Mouse (Mus musculus): ENCODE measurements around the gene Rbm48. TPM values are rescaled to one million over a fixed set of nuclear protein-coding genes. Genes with fewer than 3 reads are reported as not detected.
A peak's percentile ranks its signal among the peaks of the same experiment; 100 is the strongest.

The Rbm48 gene
- 2.9 TPM for polyA plus RNA-seq (2012; fragmentation: generic; extraction: Trizol)
- long read RNA-seq, experiment 1, transcript Rbm48-201 (5 exons, 2,368 nt), result major isoform, 5 of 9 reads
- long read RNA-seq, experiment 1, partial matches to known transcripts, result 0 of 9 reads
- long read RNA-seq, experiment 1, other reads (novel, unspliced or antisense), result 3 of 9 reads
- long read RNA-seq, experiment 2, transcript Rbm48-201 (5 exons, 2,368 nt), result major isoform, 38 of 48 reads
- long read RNA-seq, experiment 2, partial matches to known transcripts, result 0 of 48 reads
- long read RNA-seq, experiment 2, other reads (novel, unspliced or antisense), result 7 of 48 reads

- H3K4me3 ChIP-seq (ENCODE audit: insufficient read depth, poor library complexity, severe bottlenecking), result peak within 1 kb of the TSS; percentile 85
- H3K79me3 ChIP-seq (ENCODE audit: low read depth), result peaks cover 9% of the 10 kb centered on the region
- H3ac ChIP-seq (ENCODE audit: control insufficient read depth, insufficient read length, low read depth), result peak within 1 kb of the TSS; percentile 87
- H3K27me3 ChIP-seq (ENCODE audit: control insufficient read depth, insufficient read depth, insufficient read length), result no peaks in the 10 kb centered on the region
- peaks cover 32% of the 10 kb centered on the region for H3K79me2 ChIP-seq (ENCODE audit: control insufficient read depth, insufficient read depth)
- TF ChIP-seq CTCF (IDR thresholded peaks at IDR 0.05; ENCODE audit: control insufficient read depth, insufficient read depth, insufficient read length), result peak; percentile 97
- TF ChIP-seq MYOD1 (IDR thresholded peaks at IDR 0.05; ENCODE audit: control insufficient read depth, insufficient read length, low read depth), result no peak
- no peak for TF ChIP-seq MAX (IDR thresholded peaks at IDR 0.05)
- TF ChIP-seq USF1 (IDR thresholded peaks at IDR 0.05; ENCODE audit: low read depth), result peak; percentile 47
- H3K36me3 ChIP-seq (ENCODE audit: control insufficient read depth, insufficient read depth), result no peaks in the 10 kb centered on the region
Measured at GRCm38 (mm10) chr5:3596399-3596766, at the start of gene Rbm48. Rbm48 (minus strand) TSS chr5:3596585.

DNA sequence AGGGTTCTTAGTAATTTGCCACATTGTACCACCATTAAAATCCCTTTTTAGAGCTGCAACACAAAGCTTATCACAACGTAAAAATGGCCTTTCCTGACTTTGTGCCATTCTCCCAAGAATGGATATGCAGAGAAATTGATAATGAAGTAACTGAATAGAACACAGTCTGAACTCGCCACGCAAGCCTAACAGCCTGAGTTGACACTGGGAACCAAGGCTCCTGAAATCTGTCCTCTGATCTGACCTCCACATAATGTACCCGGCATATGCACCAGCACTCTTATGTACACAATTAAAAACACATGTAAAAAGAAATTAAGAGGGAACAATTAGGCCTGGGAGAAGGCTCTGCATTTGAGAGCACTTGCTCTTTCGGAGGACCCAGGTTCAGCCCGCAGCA is 48.9 kb upstream of the Rbm48 start:
- H3K4me3 ChIP-seq (ENCODE audit: insufficient read depth, poor library complexity, severe bottlenecking), result no peak overlapping the region
- H3K79me2 ChIP-seq (ENCODE audit: control insufficient read depth, insufficient read depth), result peaks cover 32% of the 10 kb centered on the region
- H3K36me3 ChIP-seq (ENCODE audit: control insufficient read depth, insufficient read depth), result peaks cover 30% of the 10 kb centered on the region
- H3K27me3 ChIP-seq (ENCODE audit: control insufficient read depth, insufficient read depth, insufficient read length), result no peaks in the 10 kb centered on the region
- TF ChIP-seq MAX (IDR thresholded peaks at IDR 0.05) (no peak), USF1 (IDR thresholded peaks at IDR 0.05; ENCODE audit: low read depth) (no peak), CTCF (IDR thresholded peaks at IDR 0.05; ENCODE audit: control insufficient read depth, insufficient read depth, insufficient read length) (no peak), MYOD1 (IDR thresholded peaks at IDR 0.05; ENCODE audit: control insufficient read depth, insufficient read length, low read depth) (no peak), FOSL1 (IDR thresholded peaks at IDR 0.05; ENCODE audit: insufficient read depth, low read length, poor library complexity, severe bottlenecking) (no peak), MYOG (IDR thresholded peaks at IDR 0.05; ENCODE audit: control insufficient read depth, extremely low read depth, insufficient read length) (no peak)
- no peak overlapping the region for H3ac ChIP-seq (ENCODE audit: control insufficient read depth, insufficient read length, low read depth)
- peaks cover 19% of the 10 kb centered on the region for H3K79me3 ChIP-seq (ENCODE audit: low read depth)

DNA sequence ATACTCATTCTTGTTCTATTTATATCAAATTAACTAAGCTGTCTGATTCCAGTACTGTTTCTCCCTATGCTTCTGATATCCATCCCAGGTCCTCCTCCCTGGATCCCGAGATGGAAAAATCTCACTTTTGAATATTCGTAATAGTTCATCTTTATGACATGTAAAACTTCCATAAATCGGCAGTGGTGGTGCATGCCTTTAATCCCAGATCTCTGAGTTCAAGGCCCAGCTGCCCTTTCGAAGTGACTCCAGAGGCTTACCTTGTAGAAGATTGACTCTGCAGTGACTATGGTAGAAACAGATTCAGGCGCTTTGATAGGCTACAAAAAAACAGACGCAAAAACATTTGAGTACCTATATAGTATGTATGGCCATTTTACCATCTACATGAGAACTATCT is 48.2 kb upstream of the Rbm48 start:
- peaks cover 37% of the 10 kb centered on the region for H3K36me3 ChIP-seq (ENCODE audit: control insufficient read depth, insufficient read depth)
- TF ChIP-seq USF1 (IDR thresholded peaks at IDR 0.05; ENCODE audit: low read depth), result no peak
- no peak for TF ChIP-seq FOSL1 (IDR thresholded peaks at IDR 0.05; ENCODE audit: insufficient read depth, low read length, poor library complexity, severe bottlenecking)
- TF ChIP-seq MYOG (IDR thresholded peaks at IDR 0.05; ENCODE audit: control insufficient read depth, extremely low read depth, insufficient read length), result no peak
- no peak for TF ChIP-seq CEBPB (IDR thresholded peaks at IDR 0.05; ENCODE audit: low read depth)
- no peak for TF ChIP-seq MAX (IDR thresholded peaks at IDR 0.05)
- TF ChIP-seq MYOD1 (IDR thresholded peaks at IDR 0.05; ENCODE audit: control insufficient read depth, insufficient read length, low read depth), result no peak
- no peak for TF ChIP-seq CTCF (IDR thresholded peaks at IDR 0.05; ENCODE audit: control insufficient read depth, insufficient read depth, insufficient read length)
- peaks cover 32% of the 10 kb centered on the region for H3K79me2 ChIP-seq (ENCODE audit: control insufficient read depth, insufficient read depth)
- no peaks in the 10 kb centered on the region for H3K27me3 ChIP-seq (ENCODE audit: control insufficient read depth, insufficient read depth, insufficient read length)
- no peak overlapping the region for H3ac ChIP-seq (ENCODE audit: control insufficient read depth, insufficient read length, low read depth)
- H3K4me3 ChIP-seq (ENCODE audit: insufficient read depth, poor library complexity, severe bottlenecking), result no peak overlapping the region
- peaks cover 19% of the 10 kb centered on the region for H3K79me3 ChIP-seq (ENCODE audit: low read depth)

GRCm38 (mm10) chr5:3635286-3635685 is 38.9 kb upstream of the Rbm48 start:
- Histone ChIP-seq H3K36me3 (ENCODE audit: control insufficient read depth, insufficient read depth) (peaks cover 22% of the 10 kb centered on the region), H3K4me3 (ENCODE audit: insufficient read depth, poor library complexity, severe bottlenecking) (no peak overlapping the region), H3K27me3 (ENCODE audit: control insufficient read depth, insufficient read depth, insufficient read length) (no peaks in the 10 kb centered on the region), H3K79me2 (ENCODE audit: control insufficient read depth, insufficient read depth) (no peaks in the 10 kb centered on the region), H3ac (ENCODE audit: control insufficient read depth, insufficient read length, low read depth) (no peak overlapping the region), H3K79me3 (ENCODE audit: low read depth) (no peaks in the 10 kb centered on the region)
- TF ChIP-seq CTCF (IDR thresholded peaks at IDR 0.05; ENCODE audit: control insufficient read depth, insufficient read depth, insufficient read length), result no peak
- no peak for TF ChIP-seq USF1 (IDR thresholded peaks at IDR 0.05; ENCODE audit: low read depth)
- TF ChIP-seq MYOD1 (IDR thresholded peaks at IDR 0.05; ENCODE audit: control insufficient read depth, insufficient read length, low read depth), result no peak
- no peak for TF ChIP-seq CEBPB (IDR thresholded peaks at IDR 0.05; ENCODE audit: low read depth)
- no peak for TF ChIP-seq FOSL1 (IDR thresholded peaks at IDR 0.05; ENCODE audit: insufficient read depth, low read length, poor library complexity, severe bottlenecking)
- TF ChIP-seq MYOG (IDR thresholded peaks at IDR 0.05; ENCODE audit: control insufficient read depth, extremely low read depth, insufficient read length), result no peak
- no peak for TF ChIP-seq MAX (IDR thresholded peaks at IDR 0.05)

DNA sequence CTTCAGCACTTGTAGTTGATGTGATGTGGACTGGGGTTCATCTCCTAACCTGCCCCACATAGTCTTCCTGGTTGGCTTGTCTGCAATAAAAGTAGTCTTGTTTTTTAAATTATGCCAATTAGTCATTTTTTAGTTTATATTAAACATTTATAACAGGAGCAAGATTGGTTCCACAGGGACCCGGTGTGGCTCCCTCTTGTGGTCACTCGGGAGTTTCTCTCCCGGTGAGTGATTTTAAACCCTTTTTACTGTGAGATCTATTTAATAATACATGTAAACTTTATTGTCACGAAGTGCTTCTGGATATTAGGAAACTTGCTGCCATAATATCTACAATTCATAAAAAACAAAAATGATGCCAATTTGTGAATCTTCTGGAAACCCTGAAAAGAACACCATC is 37.6 kb upstream of the Rbm48 start:
- H3K79me2 ChIP-seq (ENCODE audit: control insufficient read depth, insufficient read depth), result no peaks in the 10 kb centered on the region
- H3K4me3 ChIP-seq (ENCODE audit: insufficient read depth, poor library complexity, severe bottlenecking), result no peak overlapping the region
- H3ac ChIP-seq (ENCODE audit: control insufficient read depth, insufficient read length, low read depth), result no peak overlapping the region
- TF ChIP-seq CTCF (IDR thresholded peaks at IDR 0.05; ENCODE audit: control insufficient read depth, insufficient read depth, insufficient read length), result no peak
- no peak for TF ChIP-seq MAX (IDR thresholded peaks at IDR 0.05)
- no peak for TF ChIP-seq MYOD1 (IDR thresholded peaks at IDR 0.05; ENCODE audit: control insufficient read depth, insufficient read length, low read depth)
- peaks cover 12% of the 10 kb centered on the region for H3K36me3 ChIP-seq (ENCODE audit: control insufficient read depth, insufficient read depth)
- no peaks in the 10 kb centered on the region for H3K27me3 ChIP-seq (ENCODE audit: control insufficient read depth, insufficient read depth, insufficient read length)
- no peaks in the 10 kb centered on the region for H3K79me3 ChIP-seq (ENCODE audit: low read depth)

GRCm38 (mm10) chr5:3633315-3633714 is 36.9 kb upstream of the Rbm48 start:
- H3K27me3 ChIP-seq (ENCODE audit: control insufficient read depth, insufficient read depth, insufficient read length), result no peaks in the 10 kb centered on the region
- H3K36me3 ChIP-seq (ENCODE audit: control insufficient read depth, insufficient read depth), result peaks cover 12% of the 10 kb centered on the region
- H3K79me2 ChIP-seq (ENCODE audit: control insufficient read depth, insufficient read depth), result no peaks in the 10 kb centered on the region
- TF ChIP-seq USF1 (IDR thresholded peaks at IDR 0.05; ENCODE audit: low read depth) (no peak), FOSL1 (IDR thresholded peaks at IDR 0.05; ENCODE audit: insufficient read depth, low read length, poor library complexity, severe bottlenecking) (no peak), MYOG (IDR thresholded peaks at IDR 0.05; ENCODE audit: control insufficient read depth, extremely low read depth, insufficient read length) (no peak), MAX (IDR thresholded peaks at IDR 0.05) (no peak), CEBPB (IDR thresholded peaks at IDR 0.05; ENCODE audit: low read depth) (no peak), MYOD1 (IDR thresholded peaks at IDR 0.05; ENCODE audit: control insufficient read depth, insufficient read length, low read depth) (no peak), CTCF (IDR thresholded peaks at IDR 0.05; ENCODE audit: control insufficient read depth, insufficient read depth, insufficient read length) (no peak)
- no peak overlapping the region for H3K4me3 ChIP-seq (ENCODE audit: insufficient read depth, poor library complexity, severe bottlenecking)
- H3K79me3 ChIP-seq (ENCODE audit: low read depth), result no peaks in the 10 kb centered on the region
- H3ac ChIP-seq (ENCODE audit: control insufficient read depth, insufficient read length, low read depth), result no peak overlapping the region

Data from C2C12 (cell line).